Mouse (Mus musculus): ENCODE measurements around the gene Hmgxb4. TPM values are rescaled to one million over a fixed set of nuclear protein-coding genes. Genes with fewer than 3 reads are reported as not detected.

Hmgxb4 gene
- polyA plus RNA-seq, 1 experiment = 6.7 TPM

- H3K36me3 ChIP-seq (ENCODE audit: control insufficient read depth, insufficient read depth, low read length) = no peaks in the 10 kb centered on the region
- TF ChIP-seq POLR2A (IDR thresholded peaks at IDR 0.05; ENCODE audit: low read depth, low read length) (no peak), CTCF (IDR thresholded peaks at IDR 0.05; ENCODE audit: extremely low read depth, insufficient read depth, insufficient read length, insufficient replicate concordance) (no peak)
- under 1% methylated on average over 107 of the region's 111 CpGs for WGBS
- H3K27ac ChIP-seq (ENCODE audit: insufficient read depth, low read length) = peak overlapping the region; percentile 54
- no peaks in the 10 kb centered on the region for H3K27me3 ChIP-seq (ENCODE audit: control insufficient read depth, insufficient read depth, low read length)
- peak; percentile 74 to 82 for DNase-seq (ENCODE audit: low read depth in 1 of 2, low spot score in 2 of 2)
- peak overlapping the region; percentile 83 for H3K4me3 ChIP-seq (ENCODE audit: extremely low read depth, insufficient read depth, insufficient read length)
- H3K4me1 ChIP-seq (ENCODE audit: control insufficient read depth, insufficient read depth, insufficient read length) = no peaks in the 10 kb centered on the region
Observed at GRCm38 (mm10) chr8:74993475-74994451, 607 bp downstream of the Hmgxb4 start.

DNA sequence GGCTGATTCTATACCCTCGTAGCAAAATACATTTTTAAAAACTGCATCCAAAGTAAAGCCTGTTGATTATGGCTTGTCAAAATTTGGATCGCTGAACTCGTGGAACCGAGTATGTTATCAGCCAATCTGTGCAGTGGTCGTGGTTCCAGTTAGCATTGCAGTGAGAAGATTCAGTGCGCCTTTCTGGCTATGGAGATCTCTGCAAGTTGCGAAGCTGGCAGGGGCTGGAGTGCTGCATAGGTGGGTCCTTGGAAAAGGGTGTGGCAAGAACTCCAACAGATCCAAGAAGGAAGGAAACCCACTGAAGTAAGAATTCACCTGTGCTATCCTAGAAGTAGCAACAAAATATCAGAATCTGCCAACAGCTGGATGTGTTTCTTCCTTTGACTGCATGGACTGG is 1.4 kb downstream of the Hmgxb4 start:
- no peak overlapping the region for H3K27ac ChIP-seq (ENCODE audit: insufficient read depth, low read length)
- no peak for DNase-seq (ENCODE audit: low read depth in 1 of 2, low spot score in 2 of 2)
- TF ChIP-seq POLR2A (IDR thresholded peaks at IDR 0.05; ENCODE audit: low read depth, low read length) = no peak
- TF ChIP-seq CTCF (IDR thresholded peaks at IDR 0.05; ENCODE audit: extremely low read depth, insufficient read depth, insufficient read length, insufficient replicate concordance) = no peak
- peak overlapping the region; percentile 2; the same call in 1 of the 2 replicates for H3K4me3 ChIP-seq (ENCODE audit: extremely low read depth, insufficient read depth, insufficient read length)
- no peaks in the 10 kb centered on the region for H3K4me1 ChIP-seq (ENCODE audit: control insufficient read depth, insufficient read depth, insufficient read length)
- peaks cover 3% of the 10 kb centered on the region; the same call in 1 of the 2 replicates for H3K36me3 ChIP-seq (ENCODE audit: control insufficient read depth, insufficient read depth, low read length)
- H3K27me3 ChIP-seq (ENCODE audit: control insufficient read depth, insufficient read depth, low read length) = no peaks in the 10 kb centered on the region
- WGBS = 15% methylated on average over 7 of the region's 7 CpGs

DNA sequence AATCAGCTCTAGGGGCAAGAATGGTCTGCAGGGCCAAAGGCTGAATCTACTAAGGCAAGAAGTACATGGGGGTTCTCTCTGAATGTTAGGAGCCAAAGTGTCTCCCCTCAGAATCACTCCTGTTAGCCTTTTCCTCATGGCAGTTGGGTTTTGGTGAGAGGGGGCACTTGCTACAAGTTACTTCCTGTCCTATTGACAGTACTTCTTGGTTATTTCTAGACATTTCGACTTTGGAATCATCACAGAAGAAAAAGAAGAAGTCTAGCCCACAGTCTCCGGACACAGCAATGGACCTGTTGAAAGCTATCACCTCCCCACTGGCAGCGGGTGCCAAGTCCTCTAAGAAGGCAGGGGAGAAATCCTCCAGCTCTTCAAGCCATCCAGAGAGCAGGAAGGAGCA is 7.3 kb downstream of the Hmgxb4 start:
- WGBS = 76% methylated on average over 3 of the region's 3 CpGs
- TF ChIP-seq CTCF (IDR thresholded peaks at IDR 0.05; ENCODE audit: extremely low read depth, insufficient read depth, insufficient read length, insufficient replicate concordance) (no peak), POLR2A (IDR thresholded peaks at IDR 0.05; ENCODE audit: low read depth, low read length) (no peak)
- Histone ChIP-seq H3K36me3 (ENCODE audit: control insufficient read depth, insufficient read depth, low read length) (peaks cover 24% of the 10 kb centered on the region), H3K27me3 (ENCODE audit: control insufficient read depth, insufficient read depth, low read length) (no peaks in the 10 kb centered on the region), H3K4me1 (ENCODE audit: control insufficient read depth, insufficient read depth, insufficient read length) (no peaks in the 10 kb centered on the region), H3K4me3 (ENCODE audit: extremely low read depth, insufficient read depth, insufficient read length) (no peak overlapping the region), H3K27ac (ENCODE audit: insufficient read depth, low read length) (no peak overlapping the region)
- no peak for DNase-seq (ENCODE audit: low read depth in 1 of 2, low spot score in 2 of 2)

DNA sequence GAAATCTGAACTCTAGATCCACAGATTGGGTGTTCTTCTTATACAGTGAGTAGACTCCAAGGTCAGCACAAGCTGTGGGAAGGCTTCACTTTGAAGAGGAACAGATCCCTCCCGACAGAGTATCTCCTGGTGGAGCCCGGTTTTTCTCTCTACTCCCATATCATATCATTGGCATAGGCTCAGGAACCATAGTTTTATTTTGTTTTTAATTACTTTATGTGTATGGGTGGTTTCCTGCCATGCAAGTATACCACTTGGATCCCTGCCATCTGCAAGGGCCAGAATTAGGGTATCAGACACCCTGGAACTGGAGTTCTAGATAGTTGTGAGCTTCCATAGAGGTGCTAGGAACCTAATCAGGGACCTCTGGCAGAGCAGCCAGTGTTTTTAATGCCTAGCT is 15.7 kb downstream of the Hmgxb4 start:
- no peak for DNase-seq (ENCODE audit: low read depth in 1 of 2, low spot score in 2 of 2)
- peaks cover 9% of the 10 kb centered on the region for H3K36me3 ChIP-seq (ENCODE audit: control insufficient read depth, insufficient read depth, low read length)
- WGBS = 96% methylated on average over 2 of the region's 2 CpGs
- no peak overlapping the region for H3K27ac ChIP-seq (ENCODE audit: insufficient read depth, low read length)
- H3K27me3 ChIP-seq (ENCODE audit: control insufficient read depth, insufficient read depth, low read length) = no peaks in the 10 kb centered on the region
- H3K4me3 ChIP-seq (ENCODE audit: extremely low read depth, insufficient read depth, insufficient read length) = no peak overlapping the region
- TF ChIP-seq CTCF (IDR thresholded peaks at IDR 0.05; ENCODE audit: extremely low read depth, insufficient read depth, insufficient read length, insufficient replicate concordance) = no peak
- TF ChIP-seq POLR2A (IDR thresholded peaks at IDR 0.05; ENCODE audit: low read depth, low read length) = no peak
- H3K4me1 ChIP-seq (ENCODE audit: control insufficient read depth, insufficient read depth, insufficient read length) = no peaks in the 10 kb centered on the region

GRCm38 (mm10) chr8:75013557-75013956 is 20.4 kb downstream of the Hmgxb4 start:
- no peak overlapping the region for H3K27ac ChIP-seq (ENCODE audit: insufficient read depth, low read length)
- no peak for TF ChIP-seq CTCF (IDR thresholded peaks at IDR 0.05; ENCODE audit: extremely low read depth, insufficient read depth, insufficient read length, insufficient replicate concordance)
- TF ChIP-seq POLR2A (IDR thresholded peaks at IDR 0.05; ENCODE audit: low read depth, low read length) = no peak
- WGBS = 73% methylated on average over 2 of the region's 2 CpGs
- no peaks in the 10 kb centered on the region for H3K27me3 ChIP-seq (ENCODE audit: control insufficient read depth, insufficient read depth, low read length)
- no peak overlapping the region for H3K4me3 ChIP-seq (ENCODE audit: extremely low read depth, insufficient read depth, insufficient read length)
- DNase-seq (ENCODE audit: low read depth in 1 of 2, low spot score in 2 of 2) = no peak
- H3K36me3 ChIP-seq (ENCODE audit: control insufficient read depth, insufficient read depth, low read length) = peaks cover 6% of the 10 kb centered on the region
- H3K4me1 ChIP-seq (ENCODE audit: control insufficient read depth, insufficient read depth, insufficient read length) = no peaks in the 10 kb centered on the region

DNA sequence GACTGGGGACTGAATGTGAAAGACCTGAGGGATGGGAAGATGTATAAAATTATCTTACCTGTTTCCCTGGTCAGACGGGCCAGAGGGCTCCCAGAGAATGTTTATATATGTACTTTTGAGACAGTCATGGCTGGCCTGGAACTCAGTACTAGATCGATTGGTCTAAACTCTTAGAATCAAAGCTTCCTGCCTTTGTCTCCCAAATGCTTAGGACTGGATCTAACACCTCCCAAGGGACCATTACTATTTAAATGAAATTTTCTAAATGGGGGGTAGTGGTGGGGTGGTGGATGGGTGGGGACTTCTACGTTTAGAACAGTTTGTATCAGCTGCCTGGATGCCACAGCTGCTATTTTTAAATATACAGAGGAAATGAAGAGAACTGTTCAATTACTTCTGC is 20.8 kb downstream of the Hmgxb4 start:
- no peak for TF ChIP-seq POLR2A (IDR thresholded peaks at IDR 0.05; ENCODE audit: low read depth, low read length)
- TF ChIP-seq CTCF (IDR thresholded peaks at IDR 0.05; ENCODE audit: extremely low read depth, insufficient read depth, insufficient read length, insufficient replicate concordance) = no peak
- 58% methylated on average over 3 of the region's 3 CpGs for WGBS
- DNase-seq (ENCODE audit: low read depth in 1 of 2, low spot score in 2 of 2) = no peak
- no peaks in the 10 kb centered on the region for H3K4me1 ChIP-seq (ENCODE audit: control insufficient read depth, insufficient read depth, insufficient read length)
- H3K36me3 ChIP-seq (ENCODE audit: control insufficient read depth, insufficient read depth, low read length) = peaks cover 2% of the 10 kb centered on the region; the same call in 1 of the 2 replicates
- no peak overlapping the region for H3K4me3 ChIP-seq (ENCODE audit: extremely low read depth, insufficient read depth, insufficient read length)
- no peak overlapping the region for H3K27ac ChIP-seq (ENCODE audit: insufficient read depth, low read length)
- no peaks in the 10 kb centered on the region for H3K27me3 ChIP-seq (ENCODE audit: control insufficient read depth, insufficient read depth, low read length)

GRCm38 (mm10) chr8:75015981-75016380 is 22.8 kb downstream of the Hmgxb4 start:
- TF ChIP-seq CTCF (IDR thresholded peaks at IDR 0.05; ENCODE audit: extremely low read depth, insufficient read depth, insufficient read length, insufficient replicate concordance) (no peak), POLR2A (IDR thresholded peaks at IDR 0.05; ENCODE audit: low read depth, low read length) (no peak)
- Histone ChIP-seq H3K4me1 (ENCODE audit: control insufficient read depth, insufficient read depth, insufficient read length) (no peaks in the 10 kb centered on the region), H3K36me3 (ENCODE audit: control insufficient read depth, insufficient read depth, low read length) (peaks cover 1% of the 10 kb centered on the region; the same call in 1 of the 2 replicates), H3K27me3 (ENCODE audit: control insufficient read depth, insufficient read depth, low read length) (no peaks in the 10 kb centered on the region), H3K27ac (ENCODE audit: insufficient read depth, low read length) (no peak overlapping the region), H3K4me3 (ENCODE audit: extremely low read depth, insufficient read depth, insufficient read length) (no peak overlapping the region)
- WGBS = 65% methylated on average over 2 of the region's 2 CpGs
- DNase-seq (ENCODE audit: low read depth in 1 of 2, low spot score in 2 of 2) = no peak

Data from spleen, adult 2 months (tissue).